Mouse (Mus musculus) ES-E14 (cell line): ENCODE data around the gene Aga. TPM values are rescaled to one million over a fixed set of nuclear protein-coding genes. Genes with fewer than 3 reads are reported as not detected.

ENCODE experiments used
- DNase-seq: peaks from one replicate; pipeline ENCODE4 v3.0.0-alpha.2; 2013; ENCODE audit warnings: low read depth, low spot score
- H3K27ac ChIP-seq: 2 replicates; pipeline ENCODE4 v1.5.1; 2012; ENCODE audit warnings: low read depth, mild to moderate bottlenecking, low read length, moderate library complexity, mixed read lengths; ENCODE audit not compliant: poor library complexity, insufficient read depth, severe bottlenecking
- H3K36me3 ChIP-seq: 2 replicates; pipeline ENCODE4 v1.6.1; 2012; ENCODE audit warnings: mild to moderate bottlenecking, low read length, moderate library complexity, mixed read lengths; ENCODE audit not compliant: control insufficient read depth, poor library complexity, insufficient read depth, severe bottlenecking
- H3K4me1 ChIP-seq, 2 experiments: fragments of 150-350 bp in 1 of 2; sonication (generic) in 1 of 2; 2 replicates each; pipeline ENCODE4 v1.6.1; 2012; ENCODE audit warnings: low read length in 2 of 2, mild to moderate bottlenecking in 1 of 2, mixed read lengths in 1 of 2; ENCODE audit not compliant: control insufficient read depth in 2 of 2, insufficient read depth in 2 of 2, poor library complexity in 1 of 2
- H3K4me3 ChIP-seq, 2 experiments: fragments of 150-350 bp in 1 of 2; sonication (generic) in 1 of 2; 2 replicates each; pipeline ENCODE4 v1.5.1; 2012; ENCODE audit warnings: low read length in 2 of 2, low read depth in 1 of 2, mild to moderate bottlenecking in 1 of 2, mixed read lengths in 1 of 2; ENCODE audit not compliant: insufficient read depth in 1 of 2, poor library complexity in 1 of 2, severe bottlenecking in 1 of 2
- H3K9ac ChIP-seq: 2 replicates; pipeline ENCODE4 v1.6.1; 2012; ENCODE audit warnings: low read depth, mild to moderate bottlenecking, low read length, mixed read lengths; ENCODE audit not compliant: poor library complexity, insufficient read depth, severe bottlenecking
- H3K9me3 ChIP-seq: fragments of 150-350 bp; sonication (generic); 2 replicates; pipeline ENCODE4 v1.6.1; 2012; ENCODE audit warnings: low read depth, mild to moderate bottlenecking, low read length; ENCODE audit not compliant: control insufficient read depth, insufficient read depth
- CHD2 ChIP-seq: IDR thresholded peaks from 2 replicates; pipeline ENCODE4 v1.6.1; 2014; ENCODE audit warnings: mild to moderate bottlenecking, low read depth, low read length, inconsistent platforms
- HCFC1 ChIP-seq: IDR thresholded peaks from 2 replicates; pipeline ENCODE4 v1.6.1; 2012; ENCODE audit warnings: low read length, inconsistent platforms, borderline replicate concordance; ENCODE audit not compliant: insufficient read depth
- MAFK ChIP-seq: IDR thresholded peaks from 2 replicates; pipeline ENCODE4 v1.6.1; 2014; ENCODE audit warnings: mild to moderate bottlenecking, low read depth, low read length, inconsistent platforms; ENCODE audit not compliant: insufficient read depth
- ZC3H11A ChIP-seq: IDR thresholded peaks from 2 replicates; pipeline ENCODE4 v1.6.1; 2012; ENCODE audit warnings: low read depth, mild to moderate bottlenecking, inconsistent platforms, low read length, borderline replicate concordance
- ZNF384 ChIP-seq: IDR thresholded peaks from 2 replicates; pipeline ENCODE4 v1.6.1; 2012; ENCODE audit warnings: low read depth, low read length, inconsistent platforms
- in situ Hi-C, 2 experiments: fragments of 600-800 bp; cut with MboI; formaldehyde crosslinking; loops; one replicate each; pipeline ENCODE4 v1.15.1; 2025; ENCODE audit warnings: low sequenced_read_pairs in 2 of 2, inconsistent platforms in 1 of 2; ENCODE audit not compliant: unreplicated experiment in 2 of 2
- total RNA-seq: library from RNA; depleted of rRNA; stranded (reverse); fragments of 300-350 nt; gene quantifications from 2 replicates; pipeline ENCODE4 v1.2.3, GENCODE M21; 2012; rRNA removed

Gene Aga
- total RNA-seq, 1 experiment, result 26.5 TPM

DNA sequence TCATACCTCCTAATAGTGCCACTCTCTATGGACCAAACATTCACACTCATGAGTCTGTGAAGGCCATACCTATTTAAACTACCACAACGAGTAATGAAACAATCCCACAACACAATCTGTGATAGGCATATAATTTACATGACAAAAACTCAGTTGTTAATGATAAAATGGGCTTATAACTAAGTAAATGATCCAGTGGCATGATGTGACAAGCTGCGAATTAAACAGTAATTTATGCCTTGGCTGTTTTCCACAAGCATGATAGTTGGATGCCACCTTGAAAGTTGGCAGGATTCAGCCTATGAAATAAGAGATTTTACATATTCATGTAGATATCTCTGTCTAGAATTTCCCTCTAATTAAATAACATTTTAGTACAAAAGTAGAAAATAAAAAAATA is 28.1 kb downstream of the Aga start:
- H3K9ac ChIP-seq, result no peak overlapping the region

DNA sequence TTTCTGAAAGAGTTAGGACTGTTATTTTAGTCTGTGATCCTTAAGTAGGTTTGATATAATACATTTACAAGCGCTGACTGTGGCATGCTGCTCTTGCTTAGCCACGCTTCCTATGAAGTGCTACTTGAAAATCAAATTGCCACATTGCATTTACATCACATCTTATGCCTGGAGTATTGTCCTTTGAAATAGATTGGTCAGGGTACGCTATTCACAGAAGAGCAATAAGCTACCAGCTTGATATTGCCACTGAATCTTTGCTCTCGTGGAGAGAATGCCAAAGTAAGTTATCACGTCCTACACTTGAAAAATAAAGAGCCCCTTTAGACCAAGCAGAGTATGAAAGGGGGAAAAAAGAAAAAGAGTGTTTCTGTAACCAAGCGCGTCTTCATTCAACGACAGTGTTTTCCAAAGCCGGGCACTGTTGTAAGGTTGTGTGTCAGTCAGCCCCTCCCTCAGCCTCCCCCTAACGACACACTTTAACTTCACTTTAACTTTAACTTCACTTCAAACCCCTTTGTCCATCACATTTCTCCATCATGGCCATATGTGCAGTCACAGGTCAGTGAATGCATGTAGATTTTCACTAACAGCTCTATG is 51.0 kb downstream of the Aga start:
- Histone ChIP-seq H3K36me3 (no peaks in the 10 kb centered on the region), H3K9me3 (no peaks in the 10 kb centered on the region), H3K9ac (no peak overlapping the region), H3K4me3 (no peak overlapping the region), H3K27ac (no peak overlapping the region), H3K4me1 (no peaks in the 10 kb centered on the region)
- in situ Hi-C loops, result no loop called here
- TF ChIP-seq MAFK (no peak), CHD2 (no peak), ZNF384 (no peak), ZC3H11A (no peak), HCFC1 (no peak)
- no peak for DNase-seq

More for the DNA sequence above, 28.1 kb downstream of the Aga start:
- TF ChIP-seq MAFK (no peak), ZC3H11A (no peak), CHD2 (no peak), HCFC1 (no peak), ZNF384 (no peak)
- no peak overlapping the region for H3K4me3 ChIP-seq
- in situ Hi-C loops, result no loop called here
- H3K36me3 ChIP-seq, result no peaks in the 10 kb centered on the region
- no peaks in the 10 kb centered on the region for H3K4me1 ChIP-seq
- H3K9me3 ChIP-seq, result no peaks in the 10 kb centered on the region
- no peak overlapping the region for H3K27ac ChIP-seq
- DNase-seq, result no peak

DNA sequence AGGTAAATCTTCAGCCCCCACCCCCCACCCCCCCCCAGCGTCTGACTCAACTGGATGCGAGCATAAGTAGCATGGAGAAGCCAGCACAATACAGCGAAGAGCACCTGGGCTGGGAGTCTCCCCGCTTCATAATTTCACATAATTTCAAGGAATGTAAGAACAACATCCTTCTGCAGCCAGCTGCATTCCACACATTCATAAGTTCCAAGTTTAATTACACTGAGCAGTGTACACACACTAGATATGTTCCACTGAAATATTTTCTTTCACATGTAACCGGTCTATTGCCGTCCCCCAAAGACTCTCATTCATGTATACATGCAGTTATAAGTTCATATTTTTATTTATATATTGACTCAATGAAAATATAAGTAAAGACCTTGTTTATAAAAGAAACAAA is 54.7 kb downstream of the Aga start:
- no peaks in the 10 kb centered on the region for H3K4me1 ChIP-seq
- no peak overlapping the region for H3K4me3 ChIP-seq
- DNase-seq, result no peak
- TF ChIP-seq HCFC1 (no peak), MAFK (no peak), ZC3H11A (no peak), ZNF384 (no peak), CHD2 (no peak)
- in situ Hi-C loops, result no loop called here
- H3K9me3 ChIP-seq, result no peaks in the 10 kb centered on the region
- H3K27ac ChIP-seq, result no peak overlapping the region
- H3K36me3 ChIP-seq, result no peaks in the 10 kb centered on the region
- H3K9ac ChIP-seq, result no peak overlapping the region

Other genes starting within 250 kb of the Aga start
- gene Neil3, start 127.3 kb downstream of the Aga start, total RNA-seq, result 3.0 and 4.0 TPM in 2 replicates